Mouse (Mus musculus) urinary bladder, postnatal 4 days (tissue): ENCODE results near the gene Prss23.

Experiments used
- DNase-seq, 2 experiments: peaks; one replicate each; pipeline ENCODE4 v3.0.0; 2021 to 2022; ENCODE audit warnings: low spot score in 2 of 2

The Prss23 gene

GRCm38 (mm10) chr7:89508672-89509071 lies 18.3 kb downstream of the Prss23 start:
- no peak for DNase-seq

- peak; percentile 49 to 69 for DNase-seq
These were observed 27.3 kb downstream of the Prss23 start for GRCm38 (mm10) chr7:89499516-89500307.

- no peak for DNase-seq
These were observed 43.0 kb downstream of the Prss23 start for GRCm38 (mm10) chr7:89483769-89484568.

DNA sequence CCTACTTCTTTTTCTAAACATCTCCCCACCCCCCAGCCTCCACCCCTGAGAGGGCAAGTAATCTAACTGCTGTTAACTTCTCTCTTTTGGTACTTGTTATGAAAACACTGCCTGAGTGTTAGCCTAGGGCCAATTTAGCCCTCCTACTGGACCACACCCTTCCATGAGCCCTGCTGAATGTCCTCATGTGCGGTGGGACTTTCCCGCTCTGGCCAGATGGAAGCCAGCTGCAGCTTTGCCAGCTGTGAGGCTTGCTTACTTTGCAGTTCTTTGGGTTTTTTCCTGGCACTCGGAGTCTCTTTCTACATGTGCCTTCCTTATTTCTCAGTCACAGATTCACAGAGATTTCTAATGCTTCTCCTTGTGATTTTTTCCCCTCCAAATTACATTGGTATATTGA lies 45.3 kb downstream of the Prss23 start:
- peak in 1 of 2 experiments; percentile 28 for DNase-seq

DNA sequence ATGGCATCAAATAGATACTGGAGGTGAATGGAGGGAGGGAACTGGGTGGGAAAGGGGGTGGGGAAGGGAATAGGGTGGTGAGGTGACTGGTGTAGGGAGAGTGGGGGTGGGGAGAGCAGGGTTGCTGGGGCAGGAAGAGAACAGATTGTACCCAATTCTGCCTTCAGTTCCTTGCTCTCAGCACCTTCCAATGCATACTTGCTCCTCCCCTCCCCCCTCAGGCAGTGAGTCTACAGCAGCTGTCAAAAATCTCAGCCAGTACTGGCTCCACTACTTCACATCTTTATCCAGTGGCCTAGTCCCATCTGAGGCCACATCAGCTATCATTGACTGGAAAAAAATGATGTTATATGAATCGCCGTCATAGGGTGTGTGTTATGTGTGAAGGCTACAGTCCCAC lies 48.5 kb downstream of the Prss23 start:
- no peak for DNase-seq

GRCm38 (mm10) chr7:89477294-89477999 lies 49.5 kb downstream of the Prss23 start:
- DNase-seq = no peak

GRCm38 (mm10) chr7:89473442-89473841 lies 53.5 kb downstream of the Prss23 start:
- no peak for DNase-seq

- DNase-seq = no peak
These were observed 63.0 kb downstream of the Prss23 start for GRCm38 (mm10) chr7:89463775-89464592.

DNA sequence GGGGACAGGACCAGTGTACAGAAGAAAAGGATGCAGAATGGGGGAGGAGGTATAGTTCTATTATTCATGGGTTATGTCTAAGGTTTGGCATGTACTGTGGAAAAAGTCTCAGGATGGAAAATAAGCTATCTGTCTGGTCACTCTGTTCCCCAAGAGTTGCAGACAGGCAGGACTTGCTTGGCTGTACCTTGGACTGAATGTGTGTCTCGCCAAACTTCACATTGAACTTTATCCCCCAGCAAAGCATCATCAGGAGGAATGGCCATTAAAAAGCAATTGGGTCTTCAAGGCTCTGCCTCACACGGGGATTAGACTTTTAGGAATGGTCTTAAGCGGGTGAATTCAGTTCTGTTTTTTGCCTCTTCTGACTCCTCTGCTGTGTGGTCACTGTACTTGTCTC lies 63.7 kb downstream of the Prss23 start:
- no peak for DNase-seq

DNA sequence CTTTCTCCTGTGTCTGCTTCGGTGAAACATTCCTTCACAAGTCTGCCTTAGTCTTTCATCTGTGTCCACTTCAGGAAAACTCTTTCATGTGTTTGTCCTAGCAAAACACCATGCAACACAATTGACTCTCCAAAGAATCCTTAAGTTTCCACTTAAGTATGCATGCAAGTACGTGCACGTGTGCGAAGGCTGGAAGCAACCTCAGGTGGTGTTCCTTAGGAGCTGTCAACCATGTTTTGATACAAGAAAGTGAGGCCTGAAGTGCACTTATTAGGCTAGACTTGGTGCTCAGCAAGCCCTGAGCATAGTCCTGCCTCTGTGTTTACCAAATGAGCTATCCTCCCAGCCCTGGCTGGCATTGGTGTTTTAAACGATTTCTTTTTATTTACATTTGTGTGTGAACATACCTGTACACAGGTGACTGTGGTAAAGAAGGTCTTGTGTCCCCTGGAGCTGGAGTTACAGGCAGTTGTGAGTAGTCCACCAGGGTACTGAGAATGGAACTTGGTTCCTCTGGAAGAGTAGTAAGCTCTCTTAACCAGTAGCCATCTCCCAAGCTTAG lies 64.3 kb downstream of the Prss23 start:
- no peak for DNase-seq

- no peak for DNase-seq
These were observed 65.6 kb downstream of the Prss23 start for GRCm38 (mm10) chr7:89461351-89461750.

DNA sequence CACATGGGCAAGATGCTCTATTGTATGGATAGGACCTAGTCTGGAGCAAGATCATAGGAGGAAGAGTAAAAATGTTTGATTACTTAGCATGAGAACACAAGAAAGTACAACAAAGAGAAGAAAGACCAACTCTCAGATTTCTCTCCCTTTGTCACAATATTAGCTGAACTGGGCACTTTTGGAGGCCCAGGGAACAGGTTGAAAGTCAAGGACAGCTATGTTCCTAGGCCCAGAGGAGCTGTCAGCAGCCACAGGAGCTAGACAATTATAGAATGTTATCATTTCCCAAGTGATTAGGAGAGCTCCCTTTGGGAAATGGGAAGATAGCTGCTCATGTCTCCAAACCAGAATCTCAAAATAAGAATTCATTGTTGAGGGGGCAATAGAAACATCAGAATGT lies 66.1 kb downstream of the Prss23 start:
- no peak for DNase-seq

DNA sequence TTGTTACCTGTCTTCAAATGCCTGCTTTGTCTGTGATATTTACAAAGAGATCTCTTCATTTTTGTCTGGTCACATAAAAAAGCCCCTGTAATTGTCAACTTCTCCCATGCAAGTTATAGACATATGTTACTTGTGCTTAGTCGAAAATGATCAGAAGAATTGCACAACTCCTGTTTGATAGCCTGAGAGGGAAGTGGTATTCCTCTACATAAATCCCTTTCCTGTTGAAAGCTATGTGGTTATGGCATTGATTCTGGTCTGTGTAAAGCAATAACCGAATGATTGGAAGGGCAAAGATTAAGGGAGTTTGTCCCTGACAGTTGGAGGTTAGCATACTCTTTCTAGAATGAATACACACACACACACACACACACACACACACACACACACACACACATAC lies 67.3 kb downstream of the Prss23 start:
- no peak for DNase-seq
